Mouse (Mus musculus): ENCODE data around the gene Myh10. TPM values are rescaled to one million over a fixed set of nuclear protein-coding genes. Genes with fewer than 3 reads are reported as not detected.

The Myh10 gene
- polyA plus RNA-seq, 1 experiment = 180 TPM

DNA sequence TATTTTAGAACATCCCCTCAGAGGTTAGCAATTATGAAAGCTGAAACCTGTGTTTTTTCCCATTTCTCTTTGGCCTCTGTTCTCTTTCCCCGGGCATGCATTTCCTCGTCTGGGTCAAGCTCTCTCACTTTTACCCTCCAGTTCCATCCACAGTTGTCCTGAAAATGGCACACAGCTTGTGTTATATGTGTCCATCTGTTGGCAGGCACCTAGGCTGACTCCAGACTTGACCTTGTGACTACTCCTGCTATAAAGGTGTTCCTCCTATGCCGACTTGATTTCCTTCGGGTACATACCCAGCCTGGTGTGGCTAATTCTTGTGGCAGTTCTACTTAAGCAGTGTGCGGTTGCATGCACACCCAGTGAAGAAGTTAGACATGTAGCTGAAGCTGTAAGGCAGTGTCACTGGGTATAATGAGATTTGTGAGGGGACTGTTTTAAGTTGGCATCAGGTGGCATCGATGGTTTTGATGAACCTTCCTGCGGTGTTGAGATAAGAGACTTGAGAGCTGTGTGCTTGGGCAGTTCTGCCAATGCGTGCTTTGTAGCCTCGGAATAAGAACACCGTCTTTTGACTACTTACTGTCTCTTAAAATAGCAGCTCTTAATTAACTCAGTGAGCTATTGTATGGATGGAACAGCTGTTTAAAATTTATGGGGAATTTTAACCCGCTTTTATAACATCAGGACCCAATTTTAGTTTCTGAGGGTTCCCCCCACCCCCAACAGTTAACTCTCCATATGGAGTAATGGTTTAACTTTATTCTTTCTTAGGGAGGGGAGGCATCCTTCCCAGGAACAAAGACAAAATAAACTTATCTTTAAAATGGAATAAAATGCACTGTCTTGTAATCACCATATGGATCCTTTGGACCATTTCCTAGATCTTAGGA lies 65.3 kb downstream of the Myh10 start:
- no peak for TF ChIP-seq CTCF (IDR thresholded peaks at IDR 0.05; ENCODE audit: borderline replicate concordance, insufficient read depth, low read depth, low read length)
- TF ChIP-seq POLR2A (IDR thresholded peaks at IDR 0.05; ENCODE audit: borderline replicate concordance, insufficient read depth, low read length) = no peak

DNA sequence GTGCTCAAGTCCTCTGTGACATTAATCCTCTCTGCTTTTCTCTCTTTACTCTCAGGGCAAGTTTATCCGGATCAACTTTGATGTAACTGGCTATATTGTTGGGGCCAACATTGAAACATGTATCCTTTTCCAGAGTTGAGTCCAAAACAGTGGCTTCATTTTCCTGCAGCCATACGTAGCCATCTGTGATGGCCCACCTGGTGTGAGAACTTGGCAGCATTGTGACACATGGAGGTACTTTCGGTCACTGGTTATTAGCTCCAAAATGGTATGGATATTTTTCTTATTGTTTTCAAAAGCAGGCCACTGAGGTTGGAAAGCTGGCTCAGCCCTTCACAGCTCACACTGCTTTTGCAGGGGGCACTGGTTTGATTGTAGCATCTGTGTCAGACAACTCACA lies 68.3 kb downstream of the Myh10 start:
- Histone ChIP-seq H3K27me3 (ENCODE audit: control insufficient read depth, insufficient read depth, low read length) (no peaks in the 10 kb centered on the region), H3K27ac (ENCODE audit: insufficient read depth, low read length) (peak overlapping the region; percentile 91), H3K4me3 (replicated peaks; ENCODE audit: insufficient read depth, low read depth, low read length) (no peak overlapping the region), H3K4me1 (ENCODE audit: control insufficient read depth, insufficient read depth, low read length) (peaks cover 59% of the 10 kb centered on the region)
- DNase-seq = peak; percentile 87 to 93
- TF ChIP-seq POLR2A (IDR thresholded peaks at IDR 0.05; ENCODE audit: borderline replicate concordance, insufficient read depth, low read length) (no peak), CTCF (IDR thresholded peaks at IDR 0.05; ENCODE audit: borderline replicate concordance, insufficient read depth, low read depth, low read length) (no peak)
- 5% methylated on average over 3 of the region's 3 CpGs for WGBS

More for the DNA sequence above, 65.3 kb downstream of the Myh10 start:
- no peaks in the 10 kb centered on the region for H3K27me3 ChIP-seq (ENCODE audit: control insufficient read depth, insufficient read depth, low read length)
- DNase-seq = peak; percentile 57 to 81
- 38% methylated on average over 11 of the region's 11 CpGs for WGBS
- H3K27ac ChIP-seq (ENCODE audit: insufficient read depth, low read length) = peak overlapping the region; percentile 73
- H3K4me1 ChIP-seq (ENCODE audit: control insufficient read depth, insufficient read depth, low read length) = peaks cover 47% of the 10 kb centered on the region
- H3K4me3 ChIP-seq (replicated peaks; ENCODE audit: insufficient read depth, low read depth, low read length) = no peak overlapping the region

DNA sequence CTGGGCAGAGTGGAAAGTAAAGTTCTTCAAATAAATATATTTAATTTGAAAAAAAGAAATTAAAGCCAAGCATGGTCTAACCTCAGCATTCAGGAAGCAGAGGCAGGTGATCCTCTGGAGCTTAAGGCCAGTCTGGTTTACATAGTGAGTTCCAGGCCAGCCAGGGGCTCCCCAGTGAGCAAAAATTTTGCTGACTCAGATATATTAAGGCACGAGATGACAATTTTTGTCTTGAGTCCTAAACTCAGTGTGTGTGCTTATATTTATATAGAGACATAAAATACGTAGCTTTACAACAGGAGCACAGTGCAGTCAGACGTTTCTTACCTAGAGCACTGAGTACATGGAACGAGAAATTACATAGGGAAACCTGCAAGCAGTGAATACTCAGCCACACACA lies 69.8 kb downstream of the Myh10 start:
- Histone ChIP-seq H3K4me3 (replicated peaks; ENCODE audit: insufficient read depth, low read depth, low read length) (no peak overlapping the region), H3K27ac (ENCODE audit: insufficient read depth, low read length) (no peak overlapping the region), H3K27me3 (ENCODE audit: control insufficient read depth, insufficient read depth, low read length) (no peaks in the 10 kb centered on the region), H3K4me1 (ENCODE audit: control insufficient read depth, insufficient read depth, low read length) (peaks cover 67% of the 10 kb centered on the region)
- WGBS = 64% methylated on average over 4 of the region's 4 CpGs
- DNase-seq = no peak
- TF ChIP-seq POLR2A (IDR thresholded peaks at IDR 0.05; ENCODE audit: borderline replicate concordance, insufficient read depth, low read length) (no peak), CTCF (IDR thresholded peaks at IDR 0.05; ENCODE audit: borderline replicate concordance, insufficient read depth, low read depth, low read length) (no peak)

DNA sequence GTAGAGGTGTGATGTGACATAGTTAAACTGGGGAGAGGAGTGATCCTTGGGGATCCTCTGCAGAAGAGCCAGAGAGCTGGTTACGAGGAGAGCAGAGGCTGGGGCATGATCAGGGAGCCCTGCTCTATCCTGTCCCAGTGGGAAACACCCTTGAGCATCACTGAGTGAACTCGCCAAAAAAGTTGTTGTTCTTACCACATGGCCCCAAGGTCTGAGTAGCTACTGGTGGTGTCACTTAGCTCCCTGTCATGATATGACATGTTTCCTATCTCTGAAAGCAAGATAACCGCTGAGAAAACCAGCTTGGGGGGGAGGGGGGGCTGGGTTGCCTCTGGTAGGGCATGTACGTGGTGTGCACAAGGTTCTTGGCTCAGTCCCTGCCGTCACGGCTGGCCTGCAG lies 70.3 kb downstream of the Myh10 start:
- peak overlapping the region; percentile 62; the same call in 1 of the 2 replicates for H3K27ac ChIP-seq (ENCODE audit: insufficient read depth, low read length)
- no peak for TF ChIP-seq POLR2A (IDR thresholded peaks at IDR 0.05; ENCODE audit: borderline replicate concordance, insufficient read depth, low read length)
- TF ChIP-seq CTCF (IDR thresholded peaks at IDR 0.05; ENCODE audit: borderline replicate concordance, insufficient read depth, low read depth, low read length) = no peak
- WGBS = 38% methylated on average over 6 of the region's 6 CpGs
- no peaks in the 10 kb centered on the region for H3K27me3 ChIP-seq (ENCODE audit: control insufficient read depth, insufficient read depth, low read length)
- peaks cover 65% of the 10 kb centered on the region for H3K4me1 ChIP-seq (ENCODE audit: control insufficient read depth, insufficient read depth, low read length)
- no peak for DNase-seq
- no peak overlapping the region for H3K4me3 ChIP-seq (replicated peaks; ENCODE audit: insufficient read depth, low read depth, low read length)

DNA sequence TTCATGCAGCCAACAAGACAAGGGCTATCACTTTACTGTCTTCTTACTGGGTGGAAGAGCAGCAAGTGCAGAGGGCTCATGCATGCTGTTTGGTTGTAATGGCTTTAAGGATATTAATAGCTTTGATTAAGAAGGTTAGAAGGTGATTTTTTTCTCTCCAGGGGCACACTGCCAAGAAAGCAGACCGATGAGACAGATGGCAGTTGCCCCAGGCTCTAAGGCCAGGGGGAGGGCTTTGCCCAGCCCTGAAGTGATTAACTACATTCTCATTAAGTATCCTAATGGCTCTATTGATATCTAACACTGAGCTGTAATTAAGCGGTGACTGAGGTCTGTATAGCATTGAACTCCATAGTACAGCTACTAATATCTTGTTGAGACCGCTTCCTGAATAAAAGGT lies 73.3 kb downstream of the Myh10 start:
- WGBS = 13% methylated on average over 3 of the region's 3 CpGs
- no peak overlapping the region for H3K4me3 ChIP-seq (replicated peaks; ENCODE audit: insufficient read depth, low read depth, low read length)
- H3K4me1 ChIP-seq (ENCODE audit: control insufficient read depth, insufficient read depth, low read length) = peaks cover 45% of the 10 kb centered on the region
- peak; percentile 85 to 94 for DNase-seq
- TF ChIP-seq POLR2A (IDR thresholded peaks at IDR 0.05; ENCODE audit: borderline replicate concordance, insufficient read depth, low read length) (no peak), CTCF (IDR thresholded peaks at IDR 0.05; ENCODE audit: borderline replicate concordance, insufficient read depth, low read depth, low read length) (no peak)
- H3K27ac ChIP-seq (ENCODE audit: insufficient read depth, low read length) = 0 out of 2 replicates have a peak overlapping the region, but pooled peaks have one; percentile 37
- no peaks in the 10 kb centered on the region for H3K27me3 ChIP-seq (ENCODE audit: control insufficient read depth, insufficient read depth, low read length)

DNA sequence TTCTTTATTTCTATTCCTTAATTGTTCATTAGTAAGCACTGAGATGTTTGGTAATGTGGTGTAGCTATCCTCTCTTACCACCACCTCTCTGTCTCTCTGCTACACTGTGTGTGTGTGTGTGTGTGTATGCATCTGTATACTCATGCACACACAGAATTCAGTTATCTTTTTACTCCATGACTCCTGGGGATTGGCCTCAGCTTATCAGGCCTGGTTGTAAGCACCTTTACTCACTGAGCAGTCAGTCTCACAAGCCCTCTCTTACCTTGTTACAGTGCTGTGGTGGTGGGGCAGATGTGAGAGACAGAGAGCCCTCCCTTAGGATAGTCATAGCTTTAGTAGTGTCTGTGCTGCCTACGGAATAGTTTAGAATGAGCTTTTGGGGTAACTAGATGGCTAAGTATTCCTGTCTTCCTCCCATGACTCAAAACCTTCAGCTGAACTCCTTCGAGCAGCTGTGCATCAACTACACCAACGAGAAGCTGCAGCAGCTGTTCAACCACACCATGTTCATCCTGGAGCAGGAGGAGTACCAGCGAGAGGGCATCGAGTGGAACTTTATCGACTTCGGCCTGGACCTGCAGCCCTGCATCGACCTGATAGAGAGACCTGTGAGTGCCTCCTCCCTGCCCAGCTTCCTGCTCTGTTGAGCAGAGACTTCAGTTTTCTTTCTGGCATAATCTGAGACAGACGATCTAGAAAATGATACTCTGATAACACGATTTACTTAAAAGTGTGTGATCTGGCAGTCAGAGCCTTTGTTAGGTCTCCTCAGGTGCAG lies 76.6 kb downstream of the Myh10 start:
- WGBS = 93% methylated on average over 10 of the region's 10 CpGs
- H3K27me3 ChIP-seq (ENCODE audit: control insufficient read depth, insufficient read depth, low read length) = no peaks in the 10 kb centered on the region
- peaks cover 27% of the 10 kb centered on the region for H3K4me1 ChIP-seq (ENCODE audit: control insufficient read depth, insufficient read depth, low read length)
- DNase-seq = no peak
- H3K4me3 ChIP-seq (replicated peaks; ENCODE audit: insufficient read depth, low read depth, low read length) = no peak overlapping the region
- TF ChIP-seq CTCF (IDR thresholded peaks at IDR 0.05; ENCODE audit: borderline replicate concordance, insufficient read depth, low read depth, low read length) = no peak
- TF ChIP-seq POLR2A (IDR thresholded peaks at IDR 0.05; ENCODE audit: borderline replicate concordance, insufficient read depth, low read length) = no peak
- H3K27ac ChIP-seq (ENCODE audit: insufficient read depth, low read length) = no peak overlapping the region

DNA sequence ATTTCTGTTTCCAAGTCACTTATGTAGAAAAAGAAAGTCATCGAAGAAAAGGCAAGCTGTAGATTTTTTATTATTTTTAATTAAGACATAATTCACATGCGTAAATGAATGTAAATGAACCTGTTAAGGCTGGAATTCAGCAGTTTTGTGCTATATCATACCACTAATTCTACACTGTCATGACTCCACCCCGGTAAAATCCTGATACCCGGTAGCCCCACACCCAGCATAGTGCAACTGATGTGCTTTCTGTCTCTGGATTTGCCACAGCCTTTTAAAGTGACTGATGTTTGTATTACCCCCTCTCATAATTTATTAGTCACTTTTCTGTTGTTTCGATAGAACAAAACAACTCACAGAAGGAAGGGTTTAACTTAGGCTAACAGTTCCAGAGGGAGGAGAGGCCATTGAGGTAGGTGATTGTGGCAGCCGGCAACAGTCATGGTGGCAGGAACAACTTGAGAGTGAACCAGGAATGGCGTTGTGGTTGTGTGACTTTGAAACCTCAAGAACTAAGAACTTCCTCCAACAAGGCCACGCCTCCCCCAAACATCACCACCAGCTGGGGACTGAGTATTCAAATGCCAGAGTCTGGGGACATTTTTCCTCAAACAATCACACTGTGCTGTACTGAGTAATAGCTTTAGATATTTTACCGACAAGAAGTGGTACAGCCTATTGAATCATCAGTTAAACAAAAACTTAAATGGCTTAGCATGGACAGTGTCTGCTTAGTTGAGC lies 78.6 kb downstream of the Myh10 start:
- H3K4me3 ChIP-seq (replicated peaks; ENCODE audit: insufficient read depth, low read depth, low read length) = no peak overlapping the region
- H3K4me1 ChIP-seq (ENCODE audit: control insufficient read depth, insufficient read depth, low read length) = peaks cover 17% of the 10 kb centered on the region
- no peaks in the 10 kb centered on the region for H3K27me3 ChIP-seq (ENCODE audit: control insufficient read depth, insufficient read depth, low read length)
- 94% methylated on average over 9 of the region's 9 CpGs for WGBS
- TF ChIP-seq CTCF (IDR thresholded peaks at IDR 0.05; ENCODE audit: borderline replicate concordance, insufficient read depth, low read depth, low read length) (no peak), POLR2A (IDR thresholded peaks at IDR 0.05; ENCODE audit: borderline replicate concordance, insufficient read depth, low read length) (no peak)
- H3K27ac ChIP-seq (ENCODE audit: insufficient read depth, low read length) = no peak overlapping the region
- no peak for DNase-seq

All from cerebellum, adult 2 months (tissue).